Mouse (Mus musculus): ENCODE results near the gene Enc1. TPM values are rescaled to one million over a fixed set of nuclear protein-coding genes. Genes with fewer than 3 reads are reported as not detected.

Gene Enc1
- total and polyA plus RNA-seq, 3 experiments = 3.7 to 7.0 (median 6.4) TPM

GRCm38 (mm10) chr13:97287046-97287445 lies 46.1 kb downstream of the Enc1 start:
- in situ Hi-C loops (cut with MboI; ENCODE audit: low pct_ligation_motif_present, low pct_unique_long_range_greater_than_20kb, low sequenced_read_pairs) (no loop called here), dilution Hi-C loops (cut with MboI; ENCODE audit: extremely low pct_ligation_motif_present, extremely low pct_unique_long_range_greater_than_20kb, low sequenced_read_pairs) (no loop called here)
- no peaks in the 10 kb centered on the region for H3K36me3 ChIP-seq (replicated peaks in 1 of 2; ENCODE audit: control insufficient read depth in 1 of 2, insufficient read depth in 1 of 2, low read length in 1 of 2)
- H3K27me3 ChIP-seq (replicated peaks) = no peaks in the 10 kb centered on the region
- no peak overlapping the region for H3K4me2 ChIP-seq (ENCODE audit: insufficient read depth, low read depth, poor library complexity, severe bottlenecking)
- DNase-seq (ENCODE audit: extremely low read depth) = no peak
- H3K4me1 ChIP-seq (ENCODE audit: control insufficient read depth in 1 of 2, insufficient read depth in 2 of 2) = peaks cover 0 to 4% of the 10 kb centered on the region in 2 experiments; a peak in 2 of 4 replicates
- no peak for TF ChIP-seq E2F4 (IDR thresholded peaks at IDR 0.05; ENCODE audit: insufficient replicate concordance, low read depth, low read length)
- H3K79me2 ChIP-seq (replicated peaks; ENCODE audit: control insufficient read depth, extremely low read depth, insufficient read depth, poor library complexity, severe bottlenecking) = no peaks in the 10 kb centered on the region
- peaks cover 3% of the 10 kb centered on the region for H3K9me3 ChIP-seq (replicated peaks; ENCODE audit: low read length)
- no peak overlapping the region for H3K4me3 ChIP-seq (replicated peaks in 1 of 3; ENCODE audit: low read depth in 2 of 3, low read length in 2 of 3, poor library complexity in 1 of 3)
- no peak overlapping the region for H3K9ac ChIP-seq (ENCODE audit: insufficient read depth, low read depth)
- no peak overlapping the region for H3K27ac ChIP-seq (ENCODE audit: insufficient read depth, low read depth)

- dilution Hi-C loops (cut with MboI; ENCODE audit: extremely low pct_ligation_motif_present, extremely low pct_unique_long_range_greater_than_20kb, low sequenced_read_pairs) (no loop called here), in situ Hi-C loops (cut with MboI; ENCODE audit: low pct_ligation_motif_present, low pct_unique_long_range_greater_than_20kb, low sequenced_read_pairs) (no loop called here)
- no peaks in the 10 kb centered on the region for H3K79me2 ChIP-seq (replicated peaks; ENCODE audit: control insufficient read depth, extremely low read depth, insufficient read depth, poor library complexity, severe bottlenecking)
- H3K27ac ChIP-seq (ENCODE audit: insufficient read depth, low read depth) = no peak overlapping the region
- H3K4me2 ChIP-seq (ENCODE audit: insufficient read depth, low read depth, poor library complexity, severe bottlenecking) = no peak overlapping the region
- H3K27me3 ChIP-seq (replicated peaks) = no peaks in the 10 kb centered on the region
- H3K9ac ChIP-seq (ENCODE audit: insufficient read depth, low read depth) = no peak overlapping the region
- TF ChIP-seq ZMIZ1 (IDR thresholded peaks at IDR 0.05; ENCODE audit: low read depth, low read length) (no peak), UBTF (IDR thresholded peaks at IDR 0.05; ENCODE audit: low read depth, low read length) (no peak), HCFC1 (IDR thresholded peaks at IDR 0.05; ENCODE audit: low read depth, low read length) (no peak), CHD1 (IDR thresholded peaks at IDR 0.05; ENCODE audit: low read depth, low read length) (no peak), SIN3A (IDR thresholded peaks at IDR 0.05; ENCODE audit: low read length) (no peak), SMC3 (IDR thresholded peaks at IDR 0.05; ENCODE audit: low read depth, low read length) (no peak), RCOR1 (conservative IDR thresholded peaks at IDR 0.05; ENCODE audit: low read depth, low read length) (no peak), TBP (conservative IDR thresholded peaks at IDR 0.05; ENCODE audit: low read depth, low read length) (no peak), BHLHE40 (IDR thresholded peaks at IDR 0.05; ENCODE audit: low read depth, low read length) (no peak), CHD2 (IDR thresholded peaks at IDR 0.05; ENCODE audit: low read length) (no peak), MYC (IDR thresholded peaks at IDR 0.05; ENCODE audit: low read depth, low read length) (no peak), MXI1 (IDR thresholded peaks at IDR 0.05; ENCODE audit: low read depth, low read length) (no peak), E2F4 (IDR thresholded peaks at IDR 0.05; ENCODE audit: insufficient replicate concordance, low read depth, low read length) (no peak)
- H3K4me3 ChIP-seq (replicated peaks in 1 of 3; ENCODE audit: low read depth in 2 of 3, low read length in 2 of 3, poor library complexity in 1 of 3) = no peak overlapping the region
- H3K9me3 ChIP-seq (replicated peaks; ENCODE audit: low read length) = peaks cover 3% of the 10 kb centered on the region
- H3K4me1 ChIP-seq (ENCODE audit: control insufficient read depth in 1 of 2, insufficient read depth in 2 of 2) = peaks cover 0 to 12% of the 10 kb centered on the region in 2 experiments; a peak in 2 of 4 replicates
- H3K36me3 ChIP-seq (replicated peaks in 1 of 2; ENCODE audit: control insufficient read depth in 1 of 2, insufficient read depth in 1 of 2, low read length in 1 of 2) = no peaks in the 10 kb centered on the region
- DNase-seq (ENCODE audit: extremely low read depth) = no peak
Observed at GRCm38 (mm10) chr13:97290747-97291146, 49.8 kb downstream of the Enc1 start.

GRCm38 (mm10) chr13:97291354-97291753 lies 50.4 kb downstream of the Enc1 start:
- peaks cover 3% of the 10 kb centered on the region for H3K9me3 ChIP-seq (replicated peaks; ENCODE audit: low read length)
- TF ChIP-seq ZMIZ1 (IDR thresholded peaks at IDR 0.05; ENCODE audit: low read depth, low read length) = no peak
- no peak for TF ChIP-seq ELF1 (IDR thresholded peaks at IDR 0.05; ENCODE audit: low read depth, low read length)
- no peak for TF ChIP-seq TCF12 (IDR thresholded peaks at IDR 0.05; ENCODE audit: low read depth, low read length)
- TF ChIP-seq GABPA (IDR thresholded peaks at IDR 0.05; ENCODE audit: insufficient replicate concordance, low read depth, low read length) = no peak
- TF ChIP-seq USF2 (conservative IDR thresholded peaks at IDR 0.05; ENCODE audit: low read depth, low read length) = no peak
- TF ChIP-seq E2F4 (IDR thresholded peaks at IDR 0.05; ENCODE audit: insufficient replicate concordance, low read depth, low read length) = no peak
- TF ChIP-seq BHLHE40 (IDR thresholded peaks at IDR 0.05; ENCODE audit: low read depth, low read length) = no peak
- no peak for TF ChIP-seq JUN (IDR thresholded peaks at IDR 0.05; ENCODE audit: insufficient read depth, low read depth, low read length)
- no peak for TF ChIP-seq ZKSCAN1 (IDR thresholded peaks at IDR 0.05; ENCODE audit: borderline replicate concordance, low read depth, low read length)
- no peak for TF ChIP-seq ZNF384 (IDR thresholded peaks at IDR 0.05; ENCODE audit: low read depth, low read length)
- no peak for TF ChIP-seq MAZ (IDR thresholded peaks at IDR 0.05; ENCODE audit: low read depth, low read length)
- no peak for TF ChIP-seq CHD2 (IDR thresholded peaks at IDR 0.05; ENCODE audit: low read length)
- TF ChIP-seq EP300 (IDR thresholded peaks at IDR 0.05; ENCODE audit: low read length) = no peak
- no peak for TF ChIP-seq MAX (IDR thresholded peaks at IDR 0.05; ENCODE audit: low read length)
- no peak for TF ChIP-seq UBTF (IDR thresholded peaks at IDR 0.05; ENCODE audit: low read depth, low read length)
- TF ChIP-seq CHD1 (IDR thresholded peaks at IDR 0.05; ENCODE audit: low read depth, low read length) = no peak
- dilution Hi-C loops (cut with MboI; ENCODE audit: extremely low pct_ligation_motif_present, extremely low pct_unique_long_range_greater_than_20kb, low sequenced_read_pairs) (no loop called here), in situ Hi-C loops (cut with MboI; ENCODE audit: low pct_ligation_motif_present, low pct_unique_long_range_greater_than_20kb, low sequenced_read_pairs) (no loop called here)
- H3K36me3 ChIP-seq (replicated peaks in 1 of 2; ENCODE audit: control insufficient read depth in 1 of 2, insufficient read depth in 1 of 2, low read length in 1 of 2) = no peaks in the 10 kb centered on the region
- H3K9ac ChIP-seq (ENCODE audit: insufficient read depth, low read depth) = no peak overlapping the region
- no peaks in the 10 kb centered on the region for H3K27me3 ChIP-seq (replicated peaks)
- no peak overlapping the region for H3K4me2 ChIP-seq (ENCODE audit: insufficient read depth, low read depth, poor library complexity, severe bottlenecking)
- H3K79me2 ChIP-seq (replicated peaks; ENCODE audit: control insufficient read depth, extremely low read depth, insufficient read depth, poor library complexity, severe bottlenecking) = no peaks in the 10 kb centered on the region
- peaks cover 0 to 14% of the 10 kb centered on the region in 2 experiments; a peak in 2 of 4 replicates for H3K4me1 ChIP-seq (ENCODE audit: control insufficient read depth in 1 of 2, insufficient read depth in 2 of 2)
- H3K27ac ChIP-seq (ENCODE audit: insufficient read depth, low read depth) = no peak overlapping the region
- DNase-seq (ENCODE audit: extremely low read depth) = no peak
- no peak overlapping the region for H3K4me3 ChIP-seq (replicated peaks in 1 of 3; ENCODE audit: low read depth in 2 of 3, low read length in 2 of 3, poor library complexity in 1 of 3)

All from CH12.LX (cell line).